Mouse (Mus musculus) lung, postnatal 0 days (tissue): ENCODE results near the gene Gopc. TPM values are rescaled to one million over a fixed set of nuclear protein-coding genes. Genes with fewer than 3 reads are reported as not detected.

Experiments used
- ATAC-seq: fragments of 200-750 bp; cut with Nextera tagmentation; 2 replicates; pipeline ENCODE4 v1.8.0; 2017; ENCODE audit warnings: moderate library complexity
- DNase-seq: peaks from one replicate; pipeline ENCODE4 v3.0.0-alpha.2; 2016; ENCODE audit warnings: low spot score
- H3K27ac ChIP-seq: fragments of 300-500 bp; sonication (generic); 2 replicates; pipeline ENCODE4 v1.5.1; 2014; ENCODE audit warnings: antibody characterized with exemption, mild to moderate bottlenecking, low read length, mixed read lengths
- H3K27me3 ChIP-seq: fragments of 300-500 bp; sonication (generic); replicated peaks from 2 replicates; pipeline ENCODE4 v1.6.1; 2014; ENCODE audit warnings: low read length, mixed read lengths; ENCODE audit not compliant: insufficient read depth
- H3K36me3 ChIP-seq: fragments of 300-500 bp; sonication (generic); 2 replicates; pipeline ENCODE4 v1.6.1; 2014; ENCODE audit warnings: low read length, mixed read lengths; ENCODE audit not compliant: insufficient read depth
- H3K4me1 ChIP-seq: fragments of 300-500 bp; sonication (generic); 2 replicates; pipeline ENCODE4 v1.6.1; 2014; ENCODE audit warnings: antibody characterized with exemption, low read depth, low read length, mixed read lengths; ENCODE audit not compliant: insufficient read depth
- H3K4me2 ChIP-seq: fragments of 300-500 bp; sonication (generic); replicated peaks from 2 replicates; pipeline ENCODE4 v1.6.1; 2014; ENCODE audit warnings: low read depth, mild to moderate bottlenecking, low read length, moderate library complexity, mixed read lengths
- H3K4me3 ChIP-seq: fragments of 300-500 bp; sonication (generic); 2 replicates; pipeline ENCODE4 v1.5.1; 2014; ENCODE audit warnings: low read depth, low read length
- H3K9ac ChIP-seq: fragments of 300-500 bp; sonication (generic); replicated peaks from 2 replicates; pipeline ENCODE4 v1.6.1; 2014; ENCODE audit warnings: low read depth, mild to moderate bottlenecking
- H3K9me3 ChIP-seq: fragments of 300-500 bp; sonication (generic); 2 replicates; pipeline ENCODE4 v1.6.1; 2016; ENCODE audit warnings: low read length, mixed read lengths
- CTCF ChIP-seq: IDR thresholded peaks from 2 replicates; pipeline ENCODE4 v1.5.1; 2016; ENCODE audit warnings: antibody characterized with exemption, mild to moderate bottlenecking
- EP300 ChIP-seq: IDR thresholded peaks from 2 replicates; pipeline ENCODE4 v1.6.1; 2016; ENCODE audit warnings: antibody characterized with exemption, mild to moderate bottlenecking, control low read depth
- WGBS: fragments of 180-500 bp; shearing (Covaris S2); extraction: QIAGEN DNeasy Blood & Tissue Kit; methylation state at CpG from one replicate; pipeline ENCODE4 v1.1.7; 2014; 5-methylcytosine and 5-hydroxymethylcytosine counted together
- polyA plus RNA-seq: library from polyadenylated mRNA; unstranded; fragments of >200 nt; fragmentation: Nextera tagmentation; extraction: Ambion mirVana; gene quantifications from 2 replicates; pipeline ENCODE4 v1.2.1, GENCODE M21; 2015

Gene Gopc
- polyA plus RNA-seq, 1 experiment from 2014 or later, result 13.7 TPM

- peak; percentile 40 for DNase-seq
- peak; percentile 11 for ATAC-seq
- no peaks in the 10 kb centered on the region for H3K36me3 ChIP-seq
- 1% methylated on average over 19 of the region's 19 CpGs for WGBS
- H3K27ac ChIP-seq, result peak overlapping the region; percentile 92
- H3K27me3 ChIP-seq, result no peaks in the 10 kb centered on the region
- H3K4me2 ChIP-seq, result peak overlapping the region; percentile 77
- peak overlapping the region; percentile 91 for H3K4me3 ChIP-seq
- TF ChIP-seq CTCF (no peak), EP300 (no peak)
- no peaks in the 10 kb centered on the region for H3K4me1 ChIP-seq
- no peaks in the 10 kb centered on the region for H3K9me3 ChIP-seq
- peak overlapping the region; percentile 84 for H3K9ac ChIP-seq
Measured at GRCm38 (mm10) chr10:52381321-52381801, 563 bp downstream of the Gopc start.

GRCm38 (mm10) chr10:52377813-52378212 lies 4.1 kb downstream of the Gopc start:
- H3K27me3 ChIP-seq, result no peaks in the 10 kb centered on the region
- no peak overlapping the region for H3K9ac ChIP-seq
- H3K4me1 ChIP-seq, result no peaks in the 10 kb centered on the region
- WGBS, result 90% methylated on average over 2 of the region's 2 CpGs
- H3K4me3 ChIP-seq, result no peak overlapping the region
- H3K4me2 ChIP-seq, result no peak overlapping the region
- H3K27ac ChIP-seq, result no peak overlapping the region
- no peak for DNase-seq
- ATAC-seq, result no peak
- H3K9me3 ChIP-seq, result no peaks in the 10 kb centered on the region
- H3K36me3 ChIP-seq, result no peaks in the 10 kb centered on the region
- TF ChIP-seq CTCF (no peak), EP300 (no peak)

- 85% methylated on average over 2 of the region's 2 CpGs for WGBS
- no peaks in the 10 kb centered on the region for H3K4me1 ChIP-seq
- no peaks in the 10 kb centered on the region for H3K9me3 ChIP-seq
- TF ChIP-seq EP300 (no peak), CTCF (no peak)
- H3K9ac ChIP-seq, result no peak overlapping the region
- H3K27me3 ChIP-seq, result no peaks in the 10 kb centered on the region
- no peak for DNase-seq
- no peak overlapping the region for H3K27ac ChIP-seq
- no peak for ATAC-seq
- no peak overlapping the region for H3K4me3 ChIP-seq
- H3K4me2 ChIP-seq, result no peak overlapping the region
- H3K36me3 ChIP-seq, result no peaks in the 10 kb centered on the region
Measured at GRCm38 (mm10) chr10:52376422-52376821, 5.5 kb downstream of the Gopc start.

- TF ChIP-seq EP300 (no peak), CTCF (no peak)
- H3K4me2 ChIP-seq, result no peak overlapping the region
- no peak for ATAC-seq
Measured at GRCm38 (mm10) chr10:52374651-52375050, 7.3 kb downstream of the Gopc start.

GRCm38 (mm10) chr10:52373834-52374233 lies 8.1 kb downstream of the Gopc start:
- H3K4me3 ChIP-seq, result no peak overlapping the region
- H3K9ac ChIP-seq, result no peak overlapping the region
- H3K9me3 ChIP-seq, result no peaks in the 10 kb centered on the region
- 73% methylated on average over 4 of the region's 4 CpGs for WGBS
- H3K4me2 ChIP-seq, result no peak overlapping the region
- no peak for TF ChIP-seq EP300
- TF ChIP-seq CTCF, result no peak
- no peaks in the 10 kb centered on the region for H3K36me3 ChIP-seq
- DNase-seq (no peak), ATAC-seq (no peak)
- no peaks in the 10 kb centered on the region for H3K27me3 ChIP-seq
- H3K27ac ChIP-seq, result no peak overlapping the region
- no peaks in the 10 kb centered on the region for H3K4me1 ChIP-seq

More at GRCm38 (mm10) chr10:52374651-52375050, 7.3 kb downstream of the Gopc start:
- Histone ChIP-seq H3K9ac (no peak overlapping the region), H3K4me1 (no peaks in the 10 kb centered on the region), H3K9me3 (no peaks in the 10 kb centered on the region), H3K4me3 (no peak overlapping the region), H3K36me3 (no peaks in the 10 kb centered on the region), H3K27me3 (no peaks in the 10 kb centered on the region), H3K27ac (no peak overlapping the region)
- no peak for DNase-seq

- no peak for ATAC-seq
- Histone ChIP-seq H3K9ac (no peak overlapping the region), H3K27ac (no peak overlapping the region), H3K4me2 (no peak overlapping the region), H3K36me3 (no peaks in the 10 kb centered on the region), H3K27me3 (no peaks in the 10 kb centered on the region), H3K4me3 (no peak overlapping the region), H3K4me1 (no peaks in the 10 kb centered on the region), H3K9me3 (no peaks in the 10 kb centered on the region)
- 78% methylated on average over 4 of the region's 4 CpGs for WGBS
- no peak for TF ChIP-seq EP300
- DNase-seq, result no peak
Measured at GRCm38 (mm10) chr10:52368376-52368775, 13.5 kb downstream of the Gopc start.
